Mouse (Mus musculus): Measurements from ENCODE around the gene Tmem183a. TPM values are rescaled to one million over a fixed set of nuclear protein-coding genes. Genes with fewer than 3 reads are reported as not detected.

The Tmem183a gene
- polyA plus RNA-seq, 1 experiment from 2014 or later = 51.6 TPM

GRCm38 (mm10) chr1:134315181-134315580 is 46.6 kb downstream of the Tmem183a start:
- no peak overlapping the region for H3K4me3 ChIP-seq (ENCODE audit: low read depth, low read length)
- no peaks in the 10 kb centered on the region for H3K9me3 ChIP-seq (replicated peaks; ENCODE audit: control insufficient read depth, low read length)
- H3K4me1 ChIP-seq (ENCODE audit: control insufficient read depth, low read depth, low read length) = no peaks in the 10 kb centered on the region
- H3K27ac ChIP-seq (ENCODE audit: low read length) = no peak overlapping the region
- no peaks in the 10 kb centered on the region for H3K27me3 ChIP-seq (ENCODE audit: control insufficient read depth, insufficient read depth, low read depth, low read length)
- ATAC-seq (ENCODE audit: low read depth) = no peak
- WGBS (ENCODE audit: insufficient replicate concordance) = 47% methylated on average over 5 of the region's 5 CpGs
- no peak overlapping the region for H3K4me2 ChIP-seq (ENCODE audit: low read depth, low read length)
- H3K9ac ChIP-seq (ENCODE audit: low read depth, low read length) = no peak overlapping the region
- H3K36me3 ChIP-seq (ENCODE audit: control insufficient read depth, insufficient read depth) = no peaks in the 10 kb centered on the region

GRCm38 (mm10) chr1:134311760-134312159 is 50.0 kb downstream of the Tmem183a start:
- no peaks in the 10 kb centered on the region for H3K9me3 ChIP-seq (replicated peaks; ENCODE audit: control insufficient read depth, low read length)
- no peaks in the 10 kb centered on the region for H3K36me3 ChIP-seq (ENCODE audit: control insufficient read depth, insufficient read depth)
- H3K27me3 ChIP-seq (ENCODE audit: control insufficient read depth, insufficient read depth, low read depth, low read length) = no peaks in the 10 kb centered on the region
- WGBS (ENCODE audit: insufficient replicate concordance) = 64% methylated on average over 7 of the region's 7 CpGs
- no peak for ATAC-seq (ENCODE audit: low read depth)
- no peak overlapping the region for H3K4me3 ChIP-seq (ENCODE audit: low read depth, low read length)
- H3K27ac ChIP-seq (ENCODE audit: low read length) = no peak overlapping the region
- no peaks in the 10 kb centered on the region for H3K4me1 ChIP-seq (ENCODE audit: control insufficient read depth, low read depth, low read length)
- H3K9ac ChIP-seq (ENCODE audit: low read depth, low read length) = no peak overlapping the region
- no peak overlapping the region for H3K4me2 ChIP-seq (ENCODE audit: low read depth, low read length)

- Histone ChIP-seq H3K9me3 (replicated peaks; ENCODE audit: control insufficient read depth, low read length) (no peaks in the 10 kb centered on the region), H3K27me3 (ENCODE audit: control insufficient read depth, insufficient read depth, low read depth, low read length) (no peaks in the 10 kb centered on the region), H3K4me1 (ENCODE audit: control insufficient read depth, low read depth, low read length) (no peaks in the 10 kb centered on the region), H3K4me3 (ENCODE audit: low read depth, low read length) (no peak overlapping the region), H3K36me3 (ENCODE audit: control insufficient read depth, insufficient read depth) (no peaks in the 10 kb centered on the region), H3K9ac (ENCODE audit: low read depth, low read length) (no peak overlapping the region), H3K27ac (ENCODE audit: low read length) (no peak overlapping the region), H3K4me2 (ENCODE audit: low read depth, low read length) (no peak overlapping the region)
- no peak for ATAC-seq (ENCODE audit: low read depth)
- 80% methylated on average over 3 of the region's 3 CpGs for WGBS (ENCODE audit: insufficient replicate concordance)
Measured at GRCm38 (mm10) chr1:134310729-134311128, 51.0 kb downstream of the Tmem183a start.

GRCm38 (mm10) chr1:134310291-134310690 is 51.5 kb downstream of the Tmem183a start:
- H3K9ac ChIP-seq (ENCODE audit: low read depth, low read length) = no peak overlapping the region
- H3K27me3 ChIP-seq (ENCODE audit: control insufficient read depth, insufficient read depth, low read depth, low read length) = no peaks in the 10 kb centered on the region
- no peaks in the 10 kb centered on the region for H3K9me3 ChIP-seq (replicated peaks; ENCODE audit: control insufficient read depth, low read length)
- 59% methylated on average over 2 of the region's 2 CpGs for WGBS (ENCODE audit: insufficient replicate concordance)
- ATAC-seq (ENCODE audit: low read depth) = no peak
- no peaks in the 10 kb centered on the region for H3K36me3 ChIP-seq (ENCODE audit: control insufficient read depth, insufficient read depth)
- no peak overlapping the region for H3K27ac ChIP-seq (ENCODE audit: low read length)
- no peaks in the 10 kb centered on the region for H3K4me1 ChIP-seq (ENCODE audit: control insufficient read depth, low read depth, low read length)
- no peak overlapping the region for H3K4me3 ChIP-seq (ENCODE audit: low read depth, low read length)
- H3K4me2 ChIP-seq (ENCODE audit: low read depth, low read length) = no peak overlapping the region

- no peaks in the 10 kb centered on the region for H3K9me3 ChIP-seq (replicated peaks; ENCODE audit: control insufficient read depth, low read length)
- H3K27me3 ChIP-seq (ENCODE audit: control insufficient read depth, insufficient read depth, low read depth, low read length) = no peaks in the 10 kb centered on the region
- no peak overlapping the region for H3K4me2 ChIP-seq (ENCODE audit: low read depth, low read length)
- WGBS (ENCODE audit: insufficient replicate concordance) = 50% methylated on average over 10 of the region's 10 CpGs
- H3K4me3 ChIP-seq (ENCODE audit: low read depth, low read length) = no peak overlapping the region
- H3K9ac ChIP-seq (ENCODE audit: low read depth, low read length) = no peak overlapping the region
- 0 out of 2 replicates have a peak, but pooled peaks have one; percentile 21 for ATAC-seq (ENCODE audit: low read depth)
- H3K27ac ChIP-seq (ENCODE audit: low read length) = no peak overlapping the region
- H3K4me1 ChIP-seq (ENCODE audit: control insufficient read depth, low read depth, low read length) = peaks cover under 1% of the 10 kb centered on the region; the same call in 1 of the 2 replicates
- no peaks in the 10 kb centered on the region for H3K36me3 ChIP-seq (ENCODE audit: control insufficient read depth, insufficient read depth)
Measured at GRCm38 (mm10) chr1:134307409-134307808, 54.4 kb downstream of the Tmem183a start.

- H3K27ac ChIP-seq (ENCODE audit: low read length) = no peak overlapping the region
- H3K9ac ChIP-seq (ENCODE audit: low read depth, low read length) = no peak overlapping the region
- no peaks in the 10 kb centered on the region for H3K9me3 ChIP-seq (replicated peaks; ENCODE audit: control insufficient read depth, low read length)
- H3K4me3 ChIP-seq (ENCODE audit: low read depth, low read length) = no peak overlapping the region
- 78% methylated on average over 9 of the region's 9 CpGs for WGBS (ENCODE audit: insufficient replicate concordance)
- ATAC-seq (ENCODE audit: low read depth) = no peak
- no peak overlapping the region for H3K4me2 ChIP-seq (ENCODE audit: low read depth, low read length)
- H3K36me3 ChIP-seq (ENCODE audit: control insufficient read depth, insufficient read depth) = no peaks in the 10 kb centered on the region
- peaks cover 3% of the 10 kb centered on the region; the same call in 1 of the 2 replicates for H3K4me1 ChIP-seq (ENCODE audit: control insufficient read depth, low read depth, low read length)
- peaks cover 2% of the 10 kb centered on the region; the same call in 1 of the 2 replicates for H3K27me3 ChIP-seq (ENCODE audit: control insufficient read depth, insufficient read depth, low read depth, low read length)
Measured at GRCm38 (mm10) chr1:134304940-134305339, 56.8 kb downstream of the Tmem183a start.

- Histone ChIP-seq H3K9me3 (replicated peaks; ENCODE audit: control insufficient read depth, low read length) (no peaks in the 10 kb centered on the region), H3K4me2 (ENCODE audit: low read depth, low read length) (0 out of 2 replicates have a peak overlapping the region, but pooled peaks have one; percentile 10), H3K27me3 (ENCODE audit: control insufficient read depth, insufficient read depth, low read depth, low read length) (peaks cover 24% of the 10 kb centered on the region), H3K36me3 (ENCODE audit: control insufficient read depth, insufficient read depth) (no peaks in the 10 kb centered on the region), H3K27ac (ENCODE audit: low read length) (peak overlapping the region; percentile 74), H3K4me1 (ENCODE audit: control insufficient read depth, low read depth, low read length) (peaks cover 3% of the 10 kb centered on the region; the same call in 1 of the 2 replicates), H3K9ac (ENCODE audit: low read depth, low read length) (no peak overlapping the region), H3K4me3 (ENCODE audit: low read depth, low read length) (no peak overlapping the region)
- ATAC-seq (ENCODE audit: low read depth) = no peak
- 23% methylated on average over 8 of the region's 8 CpGs for WGBS (ENCODE audit: insufficient replicate concordance)
Measured at GRCm38 (mm10) chr1:134302568-134303238, 59.1 kb downstream of the Tmem183a start.

- no peak for ATAC-seq (ENCODE audit: low read depth)
- H3K36me3 ChIP-seq (ENCODE audit: control insufficient read depth, insufficient read depth) = no peaks in the 10 kb centered on the region
Measured at GRCm38 (mm10) chr1:134298636-134299411, 63.0 kb downstream of the Tmem183a start.

GRCm38 (mm10) chr1:134297265-134297664 is 64.5 kb downstream of the Tmem183a start:
- no peak for ATAC-seq (ENCODE audit: low read depth)
- H3K27me3 ChIP-seq (ENCODE audit: control insufficient read depth, insufficient read depth, low read depth, low read length) = peaks cover 28% of the 10 kb centered on the region
- H3K9ac ChIP-seq (ENCODE audit: low read depth, low read length) = no peak overlapping the region
- H3K36me3 ChIP-seq (ENCODE audit: control insufficient read depth, insufficient read depth) = no peaks in the 10 kb centered on the region
- 0 out of 2 replicates have a peak, but pooled peaks cover 1% of the 10 kb centered on the region for H3K4me1 ChIP-seq (ENCODE audit: control insufficient read depth, low read depth, low read length)
- H3K27ac ChIP-seq (ENCODE audit: low read length) = no peak overlapping the region
- WGBS (ENCODE audit: insufficient replicate concordance) = 53% methylated on average over 8 of the region's 8 CpGs
- no peaks in the 10 kb centered on the region for H3K9me3 ChIP-seq (replicated peaks; ENCODE audit: control insufficient read depth, low read length)
- H3K4me3 ChIP-seq (ENCODE audit: low read depth, low read length) = no peak overlapping the region
- no peak overlapping the region for H3K4me2 ChIP-seq (ENCODE audit: low read depth, low read length)

More at GRCm38 (mm10) chr1:134298636-134299411, 63.0 kb downstream of the Tmem183a start:
- peak overlapping the region; percentile 29; the same call in 1 of the 2 replicates for H3K9ac ChIP-seq (ENCODE audit: low read depth, low read length)
- H3K9me3 ChIP-seq (replicated peaks; ENCODE audit: control insufficient read depth, low read length) = no peaks in the 10 kb centered on the region
- H3K4me2 ChIP-seq (ENCODE audit: low read depth, low read length) = peak overlapping the region; percentile 70
- H3K4me1 ChIP-seq (ENCODE audit: control insufficient read depth, low read depth, low read length) = peaks cover 3% of the 10 kb centered on the region; the same call in 1 of the 2 replicates
- peak overlapping the region; percentile 50 for H3K4me3 ChIP-seq (ENCODE audit: low read depth, low read length)
- H3K27me3 ChIP-seq (ENCODE audit: control insufficient read depth, insufficient read depth, low read depth, low read length) = peaks cover 28% of the 10 kb centered on the region
- no peak overlapping the region for H3K27ac ChIP-seq (ENCODE audit: low read length)
- WGBS (ENCODE audit: insufficient replicate concordance) = 5% methylated on average over 57 of the region's 59 CpGs
